Comparison of ENCODE assay signal across 16 mouse cellular contexts in genomic region chr9:86186751-86187747, GRCm38 (mm10).
DNase-seq lines count a peak whose midpoint lies in the region; ATAC-seq lines count a peak whose summit lies in the region.
"Had no signal": no experiment of that assay in that cellular context is flagged by ENCODE, and none has a peak within 500 bp of the region (broad histone marks: within the 10 kb centered on the region; RNA-seq: fewer than 3 reads in every experiment).

No protein-coding gene starts in this region.

- no peak overlapping the region for H3K9ac ChIP-seq in forebrain, embryonic 16.5 days (replicated peaks; ENCODE audit: low read depth, low read length)
- no peak overlapping the region for H3K9ac ChIP-seq in hindbrain, embryonic 11.5 days (ENCODE audit: low read depth, low read length)
- H3K9ac ChIP-seq in midbrain, embryonic 12.5 days (replicated peaks): no peak overlapping the region
- H3K9ac ChIP-seq: embryonic facial prominence, embryonic 12.5 days; intestine, embryonic 15.5 days; lung, embryonic 15.5 days had no signal

- peaks cover 55% of the 10 kb centered on the region for H3K27me3 ChIP-seq in forebrain, embryonic 10.5 days (ENCODE audit: poor library complexity, severe bottlenecking)
- H3K27me3 ChIP-seq in forebrain, embryonic 16.5 days (replicated peaks; ENCODE audit: control insufficient read depth, insufficient read depth, low read length): no peaks in the 10 kb centered on the region
- H3K27me3 ChIP-seq in hindbrain, embryonic 11.5 days (ENCODE audit: control insufficient read depth, insufficient read depth, low read length): no peaks in the 10 kb centered on the region
- H3K27me3 ChIP-seq in midbrain, embryonic 12.5 days: no peaks in the 10 kb centered on the region
- H3K27me3 ChIP-seq: embryonic facial prominence, embryonic 12.5 days; intestine, embryonic 15.5 days; lung, embryonic 15.5 days; Patski had no signal

- H3K36me3 ChIP-seq in forebrain, embryonic 10.5 days (replicated peaks): no peaks in the 10 kb centered on the region
- no peaks in the 10 kb centered on the region for H3K36me3 ChIP-seq in forebrain, embryonic 16.5 days (ENCODE audit: control insufficient read depth, insufficient read depth)
- no peaks in the 10 kb centered on the region for H3K36me3 ChIP-seq in hindbrain, embryonic 11.5 days (ENCODE audit: control insufficient read depth, insufficient read depth, low read length)
- no peaks in the 10 kb centered on the region for H3K36me3 ChIP-seq in midbrain, embryonic 12.5 days
- H3K36me3 ChIP-seq: embryonic facial prominence, embryonic 12.5 days; intestine, embryonic 15.5 days; lung, embryonic 15.5 days had no signal

- H3K4me2 ChIP-seq in forebrain, embryonic 16.5 days (ENCODE audit: low read length): no peak overlapping the region
- H3K4me2 ChIP-seq in hindbrain, embryonic 11.5 days (replicated peaks; ENCODE audit: low read depth, low read length): no peak overlapping the region
- H3K4me2 ChIP-seq in midbrain, embryonic 12.5 days (replicated peaks): peak overlapping the region; percentile 21; the same call in 1 of the 2 replicates
- H3K4me2 ChIP-seq: embryonic facial prominence, embryonic 12.5 days; intestine, embryonic 15.5 days; liver, embryonic 11.5 days; lung, embryonic 15.5 days had no signal

- 0 out of 2 replicates have a peak overlapping the region, but pooled peaks have one; percentile 44 for H3K27ac ChIP-seq in forebrain, embryonic 10.5 days
- H3K27ac ChIP-seq in forebrain, embryonic 16.5 days (ENCODE audit: low read length): no peak overlapping the region
- 0 out of 2 replicates have a peak overlapping the region, but pooled peaks have one; percentile 7 for H3K27ac ChIP-seq in hindbrain, embryonic 11.5 days (ENCODE audit: low read depth, low read length)
- H3K27ac ChIP-seq in midbrain, embryonic 12.5 days (replicated peaks): 0 out of 2 replicates have a peak overlapping the region, but pooled peaks have one; percentile 35
- H3K27ac ChIP-seq: embryonic facial prominence, embryonic 12.5 days; intestine, embryonic 15.5 days; lung, embryonic 15.5 days had no signal

- no peak overlapping the region; the same call in 1 of the 2 replicates for H3K4me3 ChIP-seq in forebrain, embryonic 10.5 days
- H3K4me3 ChIP-seq in forebrain, embryonic 16.5 days (replicated peaks; ENCODE audit: low read length): no peak overlapping the region
- no peak overlapping the region for H3K4me3 ChIP-seq in hindbrain, embryonic 11.5 days (ENCODE audit: low read depth, low read length)
- H3K4me3 ChIP-seq in midbrain, embryonic 12.5 days: no peak overlapping the region
- H3K4me3 ChIP-seq: embryonic facial prominence, embryonic 12.5 days; intestine, embryonic 15.5 days; lung, embryonic 15.5 days had no signal

- WGBS in forebrain, embryonic 10.5 days: 34% methylated on average over 11 of the region's 11 CpGs
- 21% methylated on average over 11 of the region's 11 CpGs for WGBS in forebrain, embryonic 16.5 days
- WGBS in hindbrain, embryonic 11.5 days: 40% methylated on average over 11 of the region's 11 CpGs
- 16% methylated on average over 11 of the region's 11 CpGs for WGBS in midbrain, embryonic 12.5 days

- no peak for ATAC-seq in forebrain, embryonic 16.5 days
- peak; percentile 90 for ATAC-seq in hindbrain, embryonic 11.5 days (ENCODE audit: low FRiP score)
- ATAC-seq in midbrain, embryonic 12.5 days (ENCODE audit: low FRiP score, low read depth): peak; percentile 94
- ATAC-seq: intestine, embryonic 15.5 days; Patski had no signal

- no peaks in the 10 kb centered on the region for H3K9me3 ChIP-seq in forebrain, embryonic 10.5 days
- no peaks in the 10 kb centered on the region for H3K9me3 ChIP-seq in forebrain, embryonic 16.5 days (ENCODE audit: control insufficient read depth, low read length)
- H3K9me3 ChIP-seq in hindbrain, embryonic 11.5 days (ENCODE audit: control insufficient read depth, low read length): no peaks in the 10 kb centered on the region
- no peaks in the 10 kb centered on the region for H3K9me3 ChIP-seq in midbrain, embryonic 12.5 days
- H3K9me3 ChIP-seq: embryonic facial prominence, embryonic 12.5 days; intestine, embryonic 15.5 days; lung, embryonic 15.5 days had no signal

- peaks cover 36% of the 10 kb centered on the region for H3K4me1 ChIP-seq in forebrain, embryonic 10.5 days
- H3K4me1 ChIP-seq in forebrain, embryonic 16.5 days (replicated peaks; ENCODE audit: control insufficient read depth, insufficient read depth, low read length): 0 out of 2 replicates have a peak, but pooled peaks cover 2% of the 10 kb centered on the region
- H3K4me1 ChIP-seq in hindbrain, embryonic 11.5 days (replicated peaks; ENCODE audit: control insufficient read depth, insufficient read depth, low read length): no peaks in the 10 kb centered on the region; the same call in 1 of the 2 replicates
- peaks cover 21% of the 10 kb centered on the region for H3K4me1 ChIP-seq in midbrain, embryonic 12.5 days
- H3K4me1 ChIP-seq: embryonic facial prominence, embryonic 12.5 days; intestine, embryonic 15.5 days; lung, embryonic 15.5 days had no signal

- DNase-seq in forebrain, embryonic 10.5 days (ENCODE audit: extremely low spot score, low spot score): peak; percentile 64
- DNase-seq in hindbrain, embryonic 11.5 days (ENCODE audit: low spot score): peak; percentile 50
- DNase-seq in retina, postnatal 1 day: peak; percentile 11
- DNase-seq in frontal cortex, adult 2 months (ENCODE audit: extremely low spot score in 1 of 2, low spot score in 1 of 2): no peak
- DNase-seq in left cerebral cortex, adult 18-20 months (ENCODE audit: low spot score in 2 of 2): no peak
- DNase-seq in thymus, postnatal 36 days: no peak
- DNase-seq: kidney, postnatal 10 days; layer of hippocampus, adult 9-11 months; right cerebral cortex, postnatal 25 days had no signal

Comparison
In these comparisons a context has a peak if more than half of its experiments do, and no peak if none do; other contexts are left out.
1. DNase-seq: peak in forebrain, embryonic 10.5 days (single experiment), hindbrain, embryonic 11.5 days (single experiment) and retina, postnatal 1 day (single experiment); none in frontal cortex, adult 2 months (0 of 2), left cerebral cortex, adult 18-20 months (0 of 2) and thymus, postnatal 36 days (0 of 2).